Comparison of ENCODE assay signal across 8 mouse cellular contexts in genomic region chr11:3374741-3375140, GRCm38 (mm10). TPM values are rescaled to one million over a fixed set of nuclear protein-coding genes. Genes with fewer than 3 reads are reported as not detected.
A peak's percentile ranks its signal among the peaks of the same experiment; 100 is the strongest.
DNase-seq lines count a peak whose midpoint lies in the region; ATAC-seq and TF ChIP-seq lines count a peak whose summit lies in the region.

No protein-coding gene starts in this region.

- no peak for TF ChIP-seq EP300 in liver, postnatal 0 days (IDR thresholded peaks at IDR 0.05; ENCODE audit: low read depth)

- H3K79me3 ChIP-seq in C2C12 (ENCODE audit: low read depth): no peaks in the 10 kb centered on the region

- ATAC-seq in heart, embryonic 14.5 days (ENCODE audit: insufficient number of reproducible peaks, insufficient read depth, low FRiP score, low read depth): no peak
- no peak for ATAC-seq in embryonic facial prominence, embryonic 15.5 days (ENCODE audit: insufficient number of reproducible peaks, low FRiP score, low TSS enrichment, low read depth)
- ATAC-seq in midbrain, embryonic 12.5 days (ENCODE audit: low FRiP score, low read depth): no peak
- ATAC-seq in liver, postnatal 0 days: no peak

- peak overlapping the region; percentile 57 for H3K4me2 ChIP-seq in heart, embryonic 14.5 days (ENCODE audit: low read length)
- H3K4me2 ChIP-seq in embryonic facial prominence, embryonic 15.5 days (replicated peaks): peak overlapping the region; percentile 25
- H3K4me2 ChIP-seq in midbrain, embryonic 12.5 days (replicated peaks): peak overlapping the region; percentile 21; the same call in 1 of the 2 replicates
- H3K4me2 ChIP-seq in liver, postnatal 0 days (ENCODE audit: low read depth, low read length): no peak overlapping the region

- H3K27me3 ChIP-seq in heart, embryonic 14.5 days (ENCODE audit: control insufficient read depth, insufficient read depth, low read length): no peaks in the 10 kb centered on the region
- H3K27me3 ChIP-seq in C2C12 (ENCODE audit: control insufficient read depth, insufficient read depth, insufficient read length): no peaks in the 10 kb centered on the region
- no peaks in the 10 kb centered on the region for H3K27me3 ChIP-seq in embryonic facial prominence, embryonic 15.5 days
- H3K27me3 ChIP-seq in midbrain, embryonic 12.5 days: no peaks in the 10 kb centered on the region
- no peaks in the 10 kb centered on the region for H3K27me3 ChIP-seq in liver, postnatal 0 days (ENCODE audit: insufficient read depth, low read length)

- no peak for DNase-seq in heart, postnatal 4 days
- DNase-seq in left cerebral cortex, adult 8-10 months (ENCODE audit: low spot score in 2 of 2): no peak
- no peak for DNase-seq in liver, postnatal 0 days
- DNase-seq in urinary bladder, postnatal 25 days (ENCODE audit: low spot score): no peak

- 22% methylated on average over 12 of the region's 12 CpGs for WGBS in heart, embryonic 14.5 days
- WGBS in embryonic facial prominence, embryonic 15.5 days: 23% methylated on average over 12 of the region's 12 CpGs
- 75% methylated on average over 12 of the region's 12 CpGs for WGBS in midbrain, embryonic 12.5 days
- WGBS in liver, postnatal 0 days (ENCODE audit: insufficient replicate concordance): 78% methylated on average over 12 of the region's 12 CpGs

- H3K79me2 ChIP-seq in C2C12 (ENCODE audit: control insufficient read depth, insufficient read depth): peaks cover 32% of the 10 kb centered on the region

- H3K4me1 ChIP-seq in heart, embryonic 14.5 days (ENCODE audit: control insufficient read depth in 2 of 2, insufficient read depth in 2 of 2, low read length in 2 of 2): peaks cover 32 to 48% of the 10 kb centered on the region in 2 experiments
- peaks cover 41% of the 10 kb centered on the region for H3K4me1 ChIP-seq in embryonic facial prominence, embryonic 15.5 days
- H3K4me1 ChIP-seq in midbrain, embryonic 12.5 days: peaks cover 35% of the 10 kb centered on the region
- peaks cover 5% of the 10 kb centered on the region for H3K4me1 ChIP-seq in liver, postnatal 0 days (ENCODE audit: insufficient read depth)

- H3K4me3 ChIP-seq in heart, embryonic 14.5 days (ENCODE audit: control insufficient read depth in 1 of 2, insufficient read depth in 1 of 2, low read depth in 1 of 2, low read length in 2 of 2): peak overlapping the region in 1 of 2 experiments; percentile 10; a peak in 1 of 4 replicates
- H3K4me3 ChIP-seq in C2C12 (ENCODE audit: insufficient read depth, poor library complexity, severe bottlenecking): no peak overlapping the region
- H3K4me3 ChIP-seq in embryonic facial prominence, embryonic 15.5 days (replicated peaks): no peak overlapping the region
- no peak overlapping the region for H3K4me3 ChIP-seq in midbrain, embryonic 12.5 days
- no peak overlapping the region for H3K4me3 ChIP-seq in liver, postnatal 0 days (ENCODE audit: low read depth, low read length)

- H3K36me3 ChIP-seq in heart, embryonic 14.5 days (ENCODE audit: control insufficient read depth, insufficient read depth, low read length): no peaks in the 10 kb centered on the region
- no peaks in the 10 kb centered on the region for H3K36me3 ChIP-seq in C2C12 (ENCODE audit: control insufficient read depth, insufficient read depth)
- H3K36me3 ChIP-seq in embryonic facial prominence, embryonic 15.5 days: no peaks in the 10 kb centered on the region
- H3K36me3 ChIP-seq in midbrain, embryonic 12.5 days: no peaks in the 10 kb centered on the region
- H3K36me3 ChIP-seq in liver, postnatal 0 days (replicated peaks; ENCODE audit: insufficient read depth, low read length): no peaks in the 10 kb centered on the region

- H3K9ac ChIP-seq in heart, embryonic 14.5 days (ENCODE audit: low read length): peak overlapping the region; percentile 64
- no peak overlapping the region for H3K9ac ChIP-seq in embryonic facial prominence, embryonic 15.5 days
- no peak overlapping the region for H3K9ac ChIP-seq in midbrain, embryonic 12.5 days (replicated peaks)
- H3K9ac ChIP-seq in liver, postnatal 0 days (replicated peaks): no peak overlapping the region

- H3ac ChIP-seq in C2C12 (ENCODE audit: control insufficient read depth, insufficient read length, low read depth): peak overlapping the region; percentile 60

- no peak for TF ChIP-seq CTCF in C2C12 (IDR thresholded peaks at IDR 0.05; ENCODE audit: control insufficient read depth, insufficient read depth, insufficient read length)
- no peak for TF ChIP-seq CTCF in liver, postnatal 0 days (IDR thresholded peaks at IDR 0.05; ENCODE audit: low read depth)

- H3K9me3 ChIP-seq in heart, embryonic 14.5 days (ENCODE audit: control insufficient read depth, low read length): no peaks in the 10 kb centered on the region
- no peaks in the 10 kb centered on the region for H3K9me3 ChIP-seq in embryonic facial prominence, embryonic 15.5 days (replicated peaks)
- no peaks in the 10 kb centered on the region for H3K9me3 ChIP-seq in midbrain, embryonic 12.5 days
- H3K9me3 ChIP-seq in liver, postnatal 0 days (ENCODE audit: low read length): no peaks in the 10 kb centered on the region

- peak overlapping the region; percentile 92 for H3K27ac ChIP-seq in heart, embryonic 14.5 days (replicated peaks in 1 of 2; ENCODE audit: control insufficient read depth in 1 of 2, insufficient read depth in 1 of 2, low read depth in 2 of 2, low read length in 2 of 2)
- H3K27ac ChIP-seq in embryonic facial prominence, embryonic 15.5 days (replicated peaks): peak overlapping the region; percentile 79
- peak overlapping the region; percentile 61 for H3K27ac ChIP-seq in midbrain, embryonic 12.5 days (replicated peaks)
- H3K27ac ChIP-seq in liver, postnatal 0 days (ENCODE audit: low read depth): no peak overlapping the region

TF ChIP-seq in C2C12, 6 proteins besides CTCF, POLR2A, EP300 and RAD21:
- peak; percentile 47 for TF ChIP-seq FOSL1 (IDR thresholded peaks at IDR 0.05; ENCODE audit: insufficient read depth, low read length, poor library complexity, severe bottlenecking)
- no peak for TF ChIP-seq CEBPB (IDR thresholded peaks at IDR 0.05; ENCODE audit: low read depth)
- peak; percentile 82 for TF ChIP-seq MAX (IDR thresholded peaks at IDR 0.05)
TF ChIP-seq in C2C12: peak in this region for 2.

RNA-seq across cellular contexts. Expression of gene Limk2, which starts 34.2 kb away (rescaled TPM):
- polyA plus RNA-seq in heart, embryonic 14.5 days (2014; fragmentation: Nextera tagmentation; extraction: Ambion mirVana): 58.1 and 60.3 TPM in 2 replicates
- 10 to 100 TPM; 31.8 to 34.4 TPM for total RNA-seq in heart, postnatal 4 days (2021)
- polyA plus RNA-seq in C2C12 (2012; fragmentation: generic; extraction: Trizol): 21.6 TPM
- 100 and 103 TPM in 2 replicates for polyA plus RNA-seq in embryonic facial prominence, embryonic 15.5 days (2015; fragmentation: Nextera tagmentation; extraction: Ambion mirVana)
- 94.3 and 102 TPM in 2 replicates for polyA plus RNA-seq in midbrain, embryonic 12.5 days (2016; fragmentation: Nextera tagmentation; extraction: Ambion mirVana)
- 100 to 1,000 TPM in 1 of 4 experiments, 10 to 100 TPM in 3; 93.4 to 107 (median 97.0) TPM for total RNA-seq in left cerebral cortex, adult 8-10 months (2022)
- polyA plus RNA-seq in liver, postnatal 0 days (2015; fragmentation: Nextera tagmentation; extraction: Ambion mirVana): 6.7 and 6.8 TPM in 2 replicates

RNA-seq across cellular contexts. Expression of gene Pik3ip1, which starts 44.5 kb away (rescaled TPM):
- 32.2 TPM in 2 replicates for polyA plus RNA-seq in heart, embryonic 14.5 days (2014; fragmentation: Nextera tagmentation; extraction: Ambion mirVana)
- total RNA-seq in heart, postnatal 4 days (2021): 10 to 100 TPM; 11.7 to 12.0 TPM
- 0.71 TPM for polyA plus RNA-seq in C2C12 (2012; fragmentation: generic; extraction: Trizol)
- 13.9 and 15.8 TPM in 2 replicates for polyA plus RNA-seq in embryonic facial prominence, embryonic 15.5 days (2015; fragmentation: Nextera tagmentation; extraction: Ambion mirVana)
- polyA plus RNA-seq in midbrain, embryonic 12.5 days (2016; fragmentation: Nextera tagmentation; extraction: Ambion mirVana): 17.3 TPM in 2 replicates
- 10 to 100 TPM; 40.3 to 44.5 (median 42.4) TPM for total RNA-seq in left cerebral cortex, adult 8-10 months (2022)
- polyA plus RNA-seq in liver, postnatal 0 days (2015; fragmentation: Nextera tagmentation; extraction: Ambion mirVana): 2.4 and 2.5 TPM in 2 replicates
